Mouse (Mus musculus): ENCODE data around the gene Dmrt2.

GRCm38 (mm10) chr19:25654034-25654749, 18.0 kb upstream of the Dmrt2 start:
- TF ChIP-seq POLR2A (IDR thresholded peaks at IDR 0.05; ENCODE audit: borderline replicate concordance, extremely low read depth, low read depth, low read length) (no peak), CTCF (IDR thresholded peaks at IDR 0.05; ENCODE audit: insufficient read depth, low read length) (no peak)
